ENCODE assay signal across 35 mouse cellular contexts in the genomic region with DNA sequence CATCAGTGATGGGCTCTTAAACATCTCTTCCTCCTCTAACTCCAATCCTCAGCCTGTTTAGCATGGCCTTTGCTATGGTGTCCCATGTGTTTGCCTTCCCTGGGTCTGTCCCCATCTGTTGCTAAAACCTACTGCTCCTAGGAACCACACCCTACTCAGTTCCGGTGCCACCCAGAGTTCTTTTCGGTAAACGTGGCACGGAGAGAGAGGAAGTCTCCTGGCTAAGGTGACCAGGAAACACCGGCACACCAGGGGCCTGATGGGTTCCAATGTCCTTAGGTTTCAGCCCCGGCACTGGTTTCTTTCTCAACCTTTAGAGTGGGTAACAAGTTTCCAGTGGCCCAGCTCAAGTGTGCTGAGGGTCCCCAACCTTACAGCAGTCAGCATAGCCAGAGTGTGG. TPM values are rescaled to one million over a fixed set of nuclear protein-coding genes. Genes with fewer than 3 reads are reported as not detected.
"Had no signal": no experiment of that assay in that cellular context is flagged by ENCODE, and none has a peak within 500 bp of the region (broad histone marks: within the 10 kb centered on the region; RNA-seq: fewer than 3 reads in every experiment).

No protein-coding gene starts in this region.

- H3K4me3 ChIP-seq: heart, embryonic 10.5 days; heart, embryonic 12.5 days; hindbrain, embryonic 13.5 days; hindbrain, embryonic 15.5 days; kidney, embryonic 15.5 days; limb, embryonic 13.5 days; limb, embryonic 15.5 days; liver, embryonic 12.5 days had no signal

- DNase-seq: gastrocnemius, postnatal 14 days; gastrocnemius, postnatal 36 days; heart, adult 18-20 months; heart, postnatal 10 days; heart, postnatal 36 days; kidney, adult 11 months; kidney, adult 2 months; kidney, adult 9 months; kidney, postnatal 14 days; kidney, postnatal 36 days; layer of hippocampus, adult 9-11 months; layer of hippocampus, postnatal 36 days; left cerebral cortex, postnatal 4 days had no signal

- H3K9me3 ChIP-seq: heart, embryonic 10.5 days; heart, embryonic 12.5 days; hindbrain, embryonic 13.5 days; hindbrain, embryonic 15.5 days; kidney, embryonic 15.5 days; limb, embryonic 13.5 days; limb, embryonic 15.5 days; liver, embryonic 12.5 days had no signal

- ATAC-seq: hindbrain, postnatal 0 days; intestine, embryonic 16.5 days; liver, embryonic 12.5 days had no signal

- H3K27me3 ChIP-seq: heart, embryonic 12.5 days; hindbrain, embryonic 13.5 days; hindbrain, embryonic 15.5 days; kidney, embryonic 15.5 days; limb, embryonic 13.5 days; limb, embryonic 15.5 days; liver, embryonic 12.5 days had no signal

- H3K27ac ChIP-seq: heart, embryonic 10.5 days; hindbrain, embryonic 13.5 days; hindbrain, embryonic 15.5 days; hindbrain, postnatal 0 days; kidney, embryonic 15.5 days; kidney, postnatal 0 days; limb, embryonic 13.5 days; limb, embryonic 15.5 days; liver, embryonic 12.5 days had no signal

RNA-seq across cellular contexts. Expression of a gene that starts 18.3 kb away (rescaled TPM):
- total RNA-seq: heart, postnatal 10 days; hindbrain, postnatal 0 days; layer of hippocampus, postnatal 36 days; left cerebral cortex, adult 18-20 months; left cerebral cortex, adult 8-10 months; left cerebral cortex, postnatal 10 days; left cerebral cortex, postnatal 25 days; left cerebral cortex, postnatal 4 days; liver, adult 2 months had no signal
- polyA plus RNA-seq: hindbrain, embryonic 15.5 days; hindbrain, postnatal 0 days; limb, embryonic 11.5 days; limb, embryonic 15.5 days; liver, adult 2 months; liver, embryonic 12.5 days had no signal

RNA-seq across cellular contexts. Expression of a gene that starts 26.8 kb away (rescaled TPM):
- total RNA-seq: gastrocnemius, postnatal 14 days; gastrocnemius, postnatal 36 days; heart, adult 18-20 months; heart, postnatal 10 days; heart, postnatal 36 days; hindbrain, postnatal 0 days; layer of hippocampus, adult 18-20 months; layer of hippocampus, postnatal 14 days; layer of hippocampus, postnatal 36 days; left cerebral cortex, adult 18-20 months; left cerebral cortex, adult 8-10 months; left cerebral cortex, postnatal 10 days; left cerebral cortex, postnatal 25 days; left cerebral cortex, postnatal 4 days; liver, adult 2 months had no signal
- polyA plus RNA-seq: heart, embryonic 12.5 days; heart, embryonic 14.5 days; hindbrain, embryonic 11.5 days; hindbrain, embryonic 13.5 days; hindbrain, embryonic 15.5 days; hindbrain, postnatal 0 days; intestine, embryonic 14.5 days; intestine, embryonic 16.5 days; kidney, postnatal 0 days; limb, embryonic 11.5 days; limb, embryonic 13.5 days; limb, embryonic 15.5 days; liver, adult 2 months; liver, embryonic 12.5 days had no signal
